In genomic region chr1:172053541-172054440, GRCm38 (mm10) we compare ENCODE assay signal across 10 mouse cellular contexts. TPM values are rescaled to one million over a fixed set of nuclear protein-coding genes. Genes with fewer than 3 reads are reported as not detected.
DNase-seq lines count a peak whose midpoint lies in the region; ATAC-seq lines count a peak whose summit lies in the region.
"Had no signal": no experiment of that assay in that cellular context is flagged by ENCODE, and none has a peak within 500 bp of the region (broad histone marks: within the 10 kb centered on the region; RNA-seq: fewer than 3 reads in every experiment).

No protein-coding gene starts in this region.

- H3K36me3 ChIP-seq in heart, embryonic 11.5 days (ENCODE audit: control insufficient read depth, insufficient read depth, low read length): no peaks in the 10 kb centered on the region
- 0 out of 2 replicates have a peak, but pooled peaks cover 5% of the 10 kb centered on the region for H3K36me3 ChIP-seq in forebrain, embryonic 13.5 days (ENCODE audit: poor library complexity, severe bottlenecking)
- no peaks in the 10 kb centered on the region for H3K36me3 ChIP-seq in liver, embryonic 13.5 days

- H3K27ac ChIP-seq in heart, embryonic 11.5 days (ENCODE audit: low read depth, low read length): no peak overlapping the region
- H3K27ac ChIP-seq in forebrain, embryonic 13.5 days: no peak overlapping the region
- H3K27ac ChIP-seq in liver, embryonic 13.5 days: no peak overlapping the region

- 1% methylated on average over 42 of the region's 42 CpGs for WGBS in heart, embryonic 11.5 days (ENCODE audit: insufficient replicate concordance)
- 4% methylated on average over 42 of the region's 42 CpGs for WGBS in forebrain, embryonic 13.5 days
- 5% methylated on average over 42 of the region's 42 CpGs for WGBS in liver, embryonic 13.5 days (ENCODE audit: insufficient replicate concordance)

- no peaks in the 10 kb centered on the region for H3K9me3 ChIP-seq in heart, embryonic 11.5 days (replicated peaks; ENCODE audit: control insufficient read depth, low read length)
- H3K9me3 ChIP-seq in forebrain, embryonic 13.5 days (replicated peaks): no peaks in the 10 kb centered on the region
- H3K9me3 ChIP-seq in liver, embryonic 13.5 days (replicated peaks): no peaks in the 10 kb centered on the region

- H3K27me3 ChIP-seq in heart, embryonic 11.5 days (ENCODE audit: control insufficient read depth, insufficient read depth, low read length): peaks cover 53% of the 10 kb centered on the region
- H3K27me3 ChIP-seq in forebrain, embryonic 13.5 days: peaks cover 23% of the 10 kb centered on the region
- peaks cover 65% of the 10 kb centered on the region for H3K27me3 ChIP-seq in liver, embryonic 13.5 days

- no peak for ATAC-seq in heart, embryonic 11.5 days (replicated peaks; ENCODE audit: insufficient number of reproducible peaks, low FRiP score, low TSS enrichment)
- no peak for ATAC-seq in forebrain, embryonic 13.5 days
- ATAC-seq in liver, embryonic 13.5 days (ENCODE audit: low read depth): no peak

- DNase-seq in heart, postnatal 4 days: no peak
- DNase-seq in ZHBTc4 (ENCODE audit: low read depth, low spot score): peak; percentile 40
- no peak for DNase-seq in liver, embryonic 13.5 days
- no peak for DNase-seq in c-Kit-positive CD71-positive TER-119-positive erythroid progenitor cells, embryonic 14.5 days (ENCODE audit: low spot score)
- DNase-seq in spleen, postnatal 4 days (ENCODE audit: low spot score in 2 of 2): no peak
- DNase-seq in layer of hippocampus, adult 8-10 months (ENCODE audit: low spot score in 2 of 2): no peak

- peak overlapping the region; percentile 42 for H3K4me3 ChIP-seq in heart, embryonic 11.5 days (ENCODE audit: low read depth, low read length)
- H3K4me3 ChIP-seq in forebrain, embryonic 13.5 days: peak overlapping the region; percentile 43
- peak overlapping the region; percentile 22 for H3K4me3 ChIP-seq in liver, embryonic 13.5 days (replicated peaks)

- peaks cover 6% of the 10 kb centered on the region for H3K4me1 ChIP-seq in heart, embryonic 11.5 days (ENCODE audit: control insufficient read depth, insufficient read depth, low read length)
- peaks cover 52% of the 10 kb centered on the region for H3K4me1 ChIP-seq in forebrain, embryonic 13.5 days
- peaks cover 7% of the 10 kb centered on the region; the same call in 1 of the 2 replicates for H3K4me1 ChIP-seq in liver, embryonic 13.5 days (replicated peaks)

- H3K9ac ChIP-seq in heart, embryonic 11.5 days (ENCODE audit: low read depth, low read length): peak overlapping the region; percentile 4; the same call in 1 of the 2 replicates
- H3K9ac ChIP-seq in forebrain, embryonic 13.5 days: peak overlapping the region; percentile 74
- H3K9ac ChIP-seq in liver, embryonic 13.5 days: no peak overlapping the region

- peak overlapping the region; percentile 77 for H3K4me2 ChIP-seq in heart, embryonic 11.5 days
- H3K4me2 ChIP-seq in forebrain, embryonic 13.5 days: peak overlapping the region; percentile 75
- peak overlapping the region; percentile 38 for H3K4me2 ChIP-seq in liver, embryonic 13.5 days

RNA-seq across cellular contexts. Expression of gene Nhlh1, which starts 3.6 kb away (rescaled TPM):
- not detected in 2 replicates for polyA plus RNA-seq in heart, embryonic 11.5 days (2014; fragmentation: Nextera tagmentation; extraction: Ambion mirVana)
- total RNA-seq in heart, postnatal 4 days (2021): not detected
- polyA plus RNA-seq in forebrain, embryonic 13.5 days (2015; fragmentation: Nextera tagmentation; extraction: Ambion mirVana): 7.3 and 7.8 TPM in 2 replicates
- not detected in 2 replicates for polyA plus RNA-seq in liver, embryonic 13.5 days (2015; fragmentation: Nextera tagmentation; extraction: Ambion mirVana)
- total RNA-seq in layer of hippocampus, adult 8-10 months (2022): under 1 TPM; 0.58 to 0.98 (median 0.76) TPM
- total RNA-seq: MEL had no signal
- polyA plus RNA-seq: large intestine, adult 2 months had no signal

RNA-seq across cellular contexts. Expression of gene Vangl2, which starts 25.5 kb away (rescaled TPM):
- 10.4 and 10.9 TPM in 2 replicates for polyA plus RNA-seq in heart, embryonic 11.5 days (2014; fragmentation: Nextera tagmentation; extraction: Ambion mirVana)
- 10 to 100 TPM; 12.3 to 12.4 TPM for total RNA-seq in heart, postnatal 4 days (2021)
- polyA plus RNA-seq in forebrain, embryonic 13.5 days (2015; fragmentation: Nextera tagmentation; extraction: Ambion mirVana): 55.0 and 55.4 TPM in 2 replicates
- polyA plus RNA-seq in liver, embryonic 13.5 days (2015; fragmentation: Nextera tagmentation; extraction: Ambion mirVana): 0.89 and 1.4 TPM in 2 replicates
- total RNA-seq in layer of hippocampus, adult 8-10 months (2022): 10 to 100 TPM; 11.1 to 16.9 (median 14.8) TPM

RNA-seq across cellular contexts. Expression of gene Copa, which starts 28.5 kb away (rescaled TPM):
- 146 and 201 TPM in 2 replicates for polyA plus RNA-seq in heart, embryonic 11.5 days (2014; fragmentation: Nextera tagmentation; extraction: Ambion mirVana)
- 100 to 1,000 TPM; 160 to 167 TPM for total RNA-seq in heart, postnatal 4 days (2021)
- polyA plus RNA-seq in forebrain, embryonic 13.5 days (2015; fragmentation: Nextera tagmentation; extraction: Ambion mirVana): 174 and 194 TPM in 2 replicates
- 64.4 and 80.4 TPM in 2 replicates for polyA plus RNA-seq in liver, embryonic 13.5 days (2015; fragmentation: Nextera tagmentation; extraction: Ambion mirVana)
- total RNA-seq in layer of hippocampus, adult 8-10 months (2022): 100 to 1,000 TPM; 149 to 159 (median 151) TPM

RNA-seq across cellular contexts. Expression of gene Ncstn, which starts 28.8 kb away (rescaled TPM):
- 115 and 122 TPM in 2 replicates for polyA plus RNA-seq in heart, embryonic 11.5 days (2014; fragmentation: Nextera tagmentation; extraction: Ambion mirVana)
- 10 to 100 TPM; 65.6 to 67.4 TPM for total RNA-seq in heart, postnatal 4 days (2021)
- 95.5 and 106 TPM in 2 replicates for polyA plus RNA-seq in forebrain, embryonic 13.5 days (2015; fragmentation: Nextera tagmentation; extraction: Ambion mirVana)
- 33.6 and 38.6 TPM in 2 replicates for polyA plus RNA-seq in liver, embryonic 13.5 days (2015; fragmentation: Nextera tagmentation; extraction: Ambion mirVana)
- total RNA-seq in layer of hippocampus, adult 8-10 months (2022): 10 to 100 TPM; 63.2 to 72.4 (median 66.6) TPM
